Mouse (Mus musculus) bone marrow macrophage, adult 2 months (primary cell): ENCODE measurements around the gene Rtel1. TPM values are rescaled to one million over a fixed set of nuclear protein-coding genes. Genes with fewer than 3 reads are reported as not detected.

ENCODE experiments used
- H3K27ac ChIP-seq: 2 replicates; pipeline ENCODE4 v1.5.1; 2012; ENCODE audit warnings: low read depth, low read length; ENCODE audit not compliant: insufficient read depth
- H3K4me1 ChIP-seq: 2 replicates; pipeline ENCODE4 v1.6.1; 2012; ENCODE audit warnings: low read length; ENCODE audit not compliant: control insufficient read depth, insufficient read depth
- H3K4me3 ChIP-seq: 2 replicates; pipeline ENCODE4 v1.5.1; 2012; ENCODE audit warnings: mild to moderate bottlenecking, low read length, moderate library complexity; ENCODE audit not compliant: insufficient read depth
- CTCF ChIP-seq: IDR thresholded peaks from 2 replicates; pipeline ENCODE4 v1.5.1; 2012; ENCODE audit warnings: low read depth, mild to moderate bottlenecking, low read length, moderate library complexity
- POLR2A ChIP-seq: IDR thresholded peaks from 2 replicates; pipeline ENCODE4 v1.6.1; 2012; ENCODE audit warnings: mild to moderate bottlenecking, low read depth, low read length, borderline replicate concordance
- polyA plus RNA-seq: library from polyadenylated mRNA; stranded (reverse); fragments of >200 nt; gene quantifications from 2 replicates; pipeline ENCODE4 v1.2.4, GENCODE M21; 2012; ENCODE audit not compliant: missing spikeins, insufficient read depth, insufficient read length

Gene Rtel1
- polyA plus RNA-seq, 1 experiment: 17.1 TPM

DNA sequence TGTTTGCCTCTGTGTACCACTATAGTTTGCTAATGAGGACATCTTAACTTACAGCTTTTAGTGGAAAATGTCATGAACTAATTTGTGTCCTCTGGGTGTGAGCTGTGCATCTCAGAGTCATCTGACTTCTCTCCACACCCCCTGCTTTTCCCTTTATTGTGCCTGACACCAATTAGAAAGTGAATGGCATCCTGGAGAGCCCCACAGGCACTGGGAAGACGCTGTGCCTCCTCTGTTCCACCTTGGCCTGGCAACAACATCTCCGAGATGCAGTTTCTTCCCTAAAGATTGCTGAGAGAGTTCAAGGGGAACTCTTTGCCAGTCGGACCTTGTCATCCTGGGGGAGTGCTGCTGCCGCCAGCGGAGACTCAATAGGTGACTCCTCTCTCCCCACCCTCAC is 2.6 kb downstream of the Rtel1 start:
- Histone ChIP-seq H3K27ac (no peak overlapping the region), H3K4me3 (no peak overlapping the region), H3K4me1 (peaks cover 8% of the 10 kb centered on the region; the same call in 1 of the 2 replicates)
- TF ChIP-seq POLR2A (no peak), CTCF (no peak)

DNA sequence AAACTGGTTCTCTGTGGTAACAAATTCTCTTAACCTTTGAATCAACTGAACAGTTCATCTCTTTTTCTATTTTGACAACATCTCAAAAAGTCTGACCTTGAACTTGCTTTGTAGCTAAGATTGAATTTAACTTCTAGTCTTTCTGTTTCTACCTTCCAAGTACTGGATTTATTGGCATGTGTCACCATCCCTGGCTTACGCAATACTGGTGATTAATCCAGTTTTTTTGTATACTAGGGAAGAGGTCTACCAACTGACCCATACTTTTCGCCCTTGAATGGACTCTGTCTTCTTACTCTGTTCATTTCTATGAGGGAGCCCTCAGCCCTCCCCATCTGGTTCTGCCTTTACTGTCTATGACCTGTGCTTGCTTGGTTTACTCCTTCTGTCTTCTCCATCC is 6.6 kb downstream of the Rtel1 start:
- TF ChIP-seq CTCF (no peak), POLR2A (no peak)
- Histone ChIP-seq H3K4me1 (peaks cover 6% of the 10 kb centered on the region; the same call in 1 of the 2 replicates), H3K27ac (no peak overlapping the region), H3K4me3 (no peak overlapping the region)

- no peaks in the 10 kb centered on the region for H3K4me1 ChIP-seq
- TF ChIP-seq POLR2A (no peak), CTCF (no peak)
- H3K4me3 ChIP-seq: no peak overlapping the region
- H3K27ac ChIP-seq: no peak overlapping the region
Measured at GRCm38 (mm10) chr2:181332542-181332941, 13.0 kb downstream of the Rtel1 start.

GRCm38 (mm10) chr2:181334023-181334422 is 14.5 kb downstream of the Rtel1 start:
- H3K4me3 ChIP-seq: no peak overlapping the region
- no peak overlapping the region for H3K27ac ChIP-seq
- no peaks in the 10 kb centered on the region for H3K4me1 ChIP-seq
- TF ChIP-seq POLR2A: no peak
- TF ChIP-seq CTCF: no peak

- H3K4me3 ChIP-seq: no peak overlapping the region
- no peaks in the 10 kb centered on the region for H3K4me1 ChIP-seq
- no peak for TF ChIP-seq CTCF
- no peak for TF ChIP-seq POLR2A
- H3K27ac ChIP-seq: no peak overlapping the region
Measured at GRCm38 (mm10) chr2:181340426-181340825, 20.9 kb downstream of the Rtel1 start.

GRCm38 (mm10) chr2:181342766-181343165 is 23.2 kb downstream of the Rtel1 start:
- no peak overlapping the region for H3K4me3 ChIP-seq
- H3K4me1 ChIP-seq: no peaks in the 10 kb centered on the region
- H3K27ac ChIP-seq: no peak overlapping the region
- TF ChIP-seq CTCF (no peak), POLR2A (no peak)

DNA sequence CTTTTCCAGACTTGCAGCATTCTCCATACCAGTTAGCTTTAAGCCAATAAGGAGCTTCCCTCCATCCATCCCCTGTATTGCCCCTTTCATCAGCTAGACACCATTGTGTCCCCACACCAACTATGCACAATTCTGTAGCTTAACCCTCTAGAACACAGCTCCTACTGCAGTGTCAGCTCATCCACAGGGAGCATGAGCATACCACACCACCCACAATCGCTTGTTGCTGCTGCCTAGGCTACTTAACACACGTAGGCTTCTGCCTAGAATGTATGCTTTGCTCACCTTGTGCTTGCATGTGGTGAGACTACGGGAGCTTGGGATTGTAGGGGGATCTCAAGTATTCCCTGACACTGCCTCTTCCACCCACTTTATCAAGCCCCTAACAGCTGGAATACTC is 37.2 kb downstream of the Rtel1 start:
- Histone ChIP-seq H3K4me1 (no peaks in the 10 kb centered on the region), H3K27ac (no peak overlapping the region), H3K4me3 (no peak overlapping the region)
- TF ChIP-seq POLR2A: no peak
- no peak for TF ChIP-seq CTCF

- TF ChIP-seq POLR2A (no peak), CTCF (no peak)
- Histone ChIP-seq H3K4me3 (peak overlapping the region; percentile 95), H3K27ac (no peak overlapping the region), H3K4me1 (peaks cover 14% of the 10 kb centered on the region)
Measured at GRCm38 (mm10) chr2:181363946-181364345, 44.4 kb downstream of the Rtel1 start.

- TF ChIP-seq CTCF (no peak), POLR2A (no peak)
- H3K4me3 ChIP-seq: peak overlapping the region; percentile 95
- peaks cover 14% of the 10 kb centered on the region for H3K4me1 ChIP-seq
- H3K27ac ChIP-seq: peak overlapping the region; percentile 23; the same call in 1 of the 2 replicates
Measured at GRCm38 (mm10) chr2:181364487-181364859, 44.9 kb downstream of the Rtel1 start.

GRCm38 (mm10) chr2:181364860-181365596 is 45.5 kb downstream of the Rtel1 start, which contains the start of the genes Zgpat and Arfrp1:
TSS of gene Zgpat (plus strand) at chr2:181364928.
TSS of gene Arfrp1 (minus strand) at chr2:181365404.
- Histone ChIP-seq H3K4me1 (peaks cover 14% of the 10 kb centered on the region), H3K27ac (peak within 1 kb of the TSS; percentile 68), H3K4me3 (peak within 1 kb of the TSS; percentile 95)
- TF ChIP-seq CTCF: no peak
- TF ChIP-seq POLR2A: peak; percentile 22; the same call in 1 of the 2 replicates

GRCm38 (mm10) chr2:181365655-181366075 is 46.1 kb downstream of the Rtel1 start:
- Histone ChIP-seq H3K4me1 (peaks cover 14% of the 10 kb centered on the region), H3K4me3 (peak overlapping the region; percentile 95), H3K27ac (peak overlapping the region; percentile 68)
- TF ChIP-seq POLR2A: no peak
- no peak for TF ChIP-seq CTCF
